Mouse (Mus musculus): ENCODE measurements at regions not wholly inside any gene's neighbourhood (a gene's known extent, or its start where the extent isn't known, plus 50 kb on each side); places are given as distances from the start of the nearest gene placed in this dataset.

GRCm38 (mm10) chr6:49558508-49558907 lies 163.1 kb downstream of the Stk31 start:
- TF ChIP-seq CTCF (IDR thresholded peaks at IDR 0.05; ENCODE audit: control insufficient read depth, insufficient read depth, insufficient read length) = no peak
- no peak for TF ChIP-seq USF1 (IDR thresholded peaks at IDR 0.05; ENCODE audit: low read depth)
- TF ChIP-seq MYOD1 (IDR thresholded peaks at IDR 0.05; ENCODE audit: control insufficient read depth, insufficient read length, low read depth) = no peak
- TF ChIP-seq CEBPB (IDR thresholded peaks at IDR 0.05; ENCODE audit: low read depth) = no peak

Measured in C2C12 (cell line).